ENCODE assay signal across 21 mouse cellular contexts in the genomic region with DNA sequence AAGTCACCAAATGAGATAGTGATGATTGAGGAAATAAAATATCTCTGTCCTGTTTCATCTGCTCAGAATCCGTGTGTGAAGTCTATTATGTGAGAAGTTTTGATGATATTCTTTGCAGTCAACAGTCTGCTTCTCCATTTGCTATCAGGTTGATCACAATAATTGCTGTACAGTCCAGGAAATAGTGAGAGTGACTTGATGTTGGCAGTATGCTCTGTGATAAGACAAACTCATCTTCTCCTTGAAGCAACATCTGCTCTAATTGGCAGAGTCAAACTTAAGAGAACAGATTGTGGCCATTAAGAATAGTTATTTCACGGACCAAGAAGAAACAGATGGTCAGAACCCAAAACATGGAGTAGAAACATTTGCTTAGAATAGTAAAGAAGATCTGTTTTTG. TPM values are rescaled to one million over a fixed set of nuclear protein-coding genes. Genes with fewer than 3 reads are reported as not detected.
"Had no signal": no experiment of that assay in that cellular context is flagged by ENCODE, and none has a peak within 500 bp of the region (broad histone marks: within the 10 kb centered on the region; RNA-seq: fewer than 3 reads in every experiment).

No protein-coding gene starts in this region.

- H3K36me3 ChIP-seq: neural tube, embryonic 13.5 days; neural tube, embryonic 15.5 days; stomach, embryonic 15.5 days had no signal

- H3K4me3 ChIP-seq: neural tube, embryonic 13.5 days; neural tube, embryonic 15.5 days; stomach, embryonic 15.5 days had no signal

- H3K27ac ChIP-seq: neural tube, embryonic 13.5 days; neural tube, embryonic 15.5 days; stomach, embryonic 15.5 days; stomach, postnatal 0 days had no signal

- H3K9ac ChIP-seq: neural tube, embryonic 13.5 days; neural tube, embryonic 15.5 days; stomach, embryonic 15.5 days had no signal

- H3K9me3 ChIP-seq: neural tube, embryonic 13.5 days; neural tube, embryonic 15.5 days; stomach, embryonic 15.5 days had no signal

- H3K27me3 ChIP-seq: neural tube, embryonic 13.5 days; neural tube, embryonic 15.5 days; stomach, embryonic 15.5 days had no signal

- H3K4me2 ChIP-seq: neural tube, embryonic 13.5 days; neural tube, embryonic 15.5 days; stomach, embryonic 15.5 days had no signal

- DNase-seq: retina, postnatal 1 day; right cerebral cortex, adult 18-20 months; right cerebral cortex, postnatal 14 days; right cerebral cortex, postnatal 25 days; right cerebral cortex, postnatal 4 days; spleen, adult 18-20 months; thymus, adult 18-20 months; thymus, adult 2 months; thymus, postnatal 14 days; thymus, postnatal 25 days; thymus, postnatal 36 days; thymus, postnatal 4 days had no signal

- H3K4me1 ChIP-seq: neural tube, embryonic 13.5 days; neural tube, embryonic 15.5 days; stomach, embryonic 15.5 days had no signal

RNA-seq across cellular contexts. Expression of gene Clec4n, which starts 1.5 kb away (rescaled TPM):
- polyA plus RNA-seq: neural tube, embryonic 14.5 days had no signal

RNA-seq across cellular contexts. Expression of gene Clec4d, which starts 30.8 kb away (rescaled TPM):
- polyA plus RNA-seq: neural tube, embryonic 13.5 days; neural tube, embryonic 14.5 days; neural tube, embryonic 15.5 days; small intestine, adult 2 months; stomach, embryonic 14.5 days; testis, adult 2 months had no signal

RNA-seq across cellular contexts. Expression of gene Clec4b2, which starts 58.5 kb away (rescaled TPM):
- polyA plus RNA-seq: neural tube, embryonic 13.5 days; neural tube, embryonic 14.5 days; neural tube, embryonic 15.5 days; small intestine, adult 2 months; stomach, embryonic 14.5 days; stomach, embryonic 15.5 days; stomach, postnatal 0 days; testis, adult 2 months; urinary bladder, adult 2 months had no signal

RNA-seq across cellular contexts. Expression of gene Clec4e, which starts 58.5 kb away (rescaled TPM):
- polyA plus RNA-seq: neural tube, embryonic 13.5 days; neural tube, embryonic 14.5 days; neural tube, embryonic 15.5 days; small intestine, adult 2 months; stomach, embryonic 14.5 days; stomach, postnatal 0 days; testis, adult 2 months had no signal
